Mouse (Mus musculus): ENCODE measurements around the gene Rnpep.

GRCm38 (mm10) chr1:135283826-135284291 lies at the start of gene Rnpep:
- no peak for TF ChIP-seq CTCF (IDR thresholded peaks at IDR 0.05; ENCODE audit: low read depth, low read length)
- TF ChIP-seq TAL1 (conservative IDR thresholded peaks at IDR 0.05; ENCODE audit: low read depth, low read length): no peak

Measured in G1E (cell line).